Mouse (Mus musculus): Measurements from ENCODE around the gene Tsku. TPM values are rescaled to one million over a fixed set of nuclear protein-coding genes. Genes with fewer than 3 reads are reported as not detected.
A peak's percentile ranks its signal among the peaks of the same experiment; 100 is the strongest.

Gene Tsku
- total and polyA plus RNA-seq, 3 experiments: 2.2 to 5.9 (median 2.5) TPM

DNA sequence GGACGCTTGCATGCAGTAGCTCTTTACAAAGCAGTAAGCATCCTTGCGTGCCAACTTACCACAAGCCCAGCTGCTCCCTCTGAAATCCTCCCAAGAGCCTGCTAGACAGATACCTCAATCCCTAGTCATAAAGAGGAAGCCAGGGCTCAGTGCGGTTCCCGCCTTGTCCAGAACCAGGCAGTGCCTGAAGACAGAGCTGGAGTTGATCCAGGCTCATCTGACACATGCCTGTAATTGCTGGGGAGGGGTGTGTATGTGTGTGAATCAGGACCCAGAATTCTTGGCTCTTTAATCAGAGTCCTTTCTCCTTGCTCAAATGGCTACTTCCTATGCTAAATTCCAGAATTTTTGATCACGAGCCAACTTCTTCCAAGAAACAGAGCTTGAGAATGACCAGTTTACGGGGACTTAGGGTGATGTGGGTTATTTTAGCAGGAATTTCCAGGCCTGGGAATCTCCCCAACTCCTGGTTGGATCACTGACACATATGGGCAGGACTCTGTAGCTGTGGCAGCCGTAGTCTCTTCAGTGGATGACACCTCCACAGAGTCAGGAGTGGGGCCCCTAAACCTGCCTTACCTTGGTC, 30.3 kb upstream of the Tsku start:
- Histone ChIP-seq H3K79me2 (replicated peaks; ENCODE audit: control insufficient read depth, insufficient read depth, low read length) (no peaks in the 10 kb centered on the region), H3K27ac (no peak overlapping the region), H3K36me3 (ENCODE audit: control insufficient read depth, insufficient read depth, low read length) (no peaks in the 10 kb centered on the region), H3K4me1 (ENCODE audit: control insufficient read depth, insufficient read depth, low read length) (peaks cover 1% of the 10 kb centered on the region; the same call in 1 of the 2 replicates), H3K9ac (ENCODE audit: low read depth, low read length) (no peak overlapping the region), H3K4me3 (no peak overlapping the region), H3K27me3 (ENCODE audit: control insufficient read depth, insufficient read depth, low read length) (no peaks in the 10 kb centered on the region)
- 50% methylated on average over 7 of the region's 7 CpGs for WGBS
- TF ChIP-seq EP300 (IDR thresholded peaks at IDR 0.05; ENCODE audit: insufficient read depth, low read depth, low read length): no peak
- no peak for TF ChIP-seq CTCF (IDR thresholded peaks at IDR 0.05)
- TF ChIP-seq POLR2A (IDR thresholded peaks at IDR 0.05; ENCODE audit: insufficient read depth, low read depth, low read length): no peak
- intact Hi-C loops (cut with DNase I): no loop called here
- no peak for DNase-seq

- Histone ChIP-seq H3K36me3 (ENCODE audit: control insufficient read depth, insufficient read depth, low read length) (no peaks in the 10 kb centered on the region), H3K27ac (no peak overlapping the region), H3K4me1 (ENCODE audit: control insufficient read depth, insufficient read depth, low read length) (peaks cover 1% of the 10 kb centered on the region; the same call in 1 of the 2 replicates), H3K27me3 (ENCODE audit: control insufficient read depth, insufficient read depth, low read length) (no peaks in the 10 kb centered on the region), H3K79me2 (replicated peaks; ENCODE audit: control insufficient read depth, insufficient read depth, low read length) (no peaks in the 10 kb centered on the region), H3K4me3 (no peak overlapping the region), H3K9ac (ENCODE audit: low read depth, low read length) (no peak overlapping the region)
- 65% methylated on average over 2 of the region's 2 CpGs for WGBS
- intact Hi-C loops (cut with DNase I): no loop called here
- TF ChIP-seq CTCF (IDR thresholded peaks at IDR 0.05) (no peak), POLR2A (IDR thresholded peaks at IDR 0.05; ENCODE audit: insufficient read depth, low read depth, low read length) (no peak), EP300 (IDR thresholded peaks at IDR 0.05; ENCODE audit: insufficient read depth, low read depth, low read length) (no peak)
- DNase-seq: peak in 1 of 2 experiments; percentile 13
Measured at GRCm38 (mm10) chr7:98390486-98390885, 29.4 kb upstream of the Tsku start.

- Histone ChIP-seq H3K27ac (no peak overlapping the region), H3K4me3 (no peak overlapping the region), H3K79me2 (replicated peaks; ENCODE audit: control insufficient read depth, insufficient read depth, low read length) (no peaks in the 10 kb centered on the region), H3K27me3 (ENCODE audit: control insufficient read depth, insufficient read depth, low read length) (no peaks in the 10 kb centered on the region), H3K9ac (ENCODE audit: low read depth, low read length) (no peak overlapping the region), H3K36me3 (ENCODE audit: control insufficient read depth, insufficient read depth, low read length) (no peaks in the 10 kb centered on the region), H3K4me1 (ENCODE audit: control insufficient read depth, insufficient read depth, low read length) (peaks cover 1% of the 10 kb centered on the region; the same call in 1 of the 2 replicates)
- no peak for DNase-seq
- TF ChIP-seq CTCF (IDR thresholded peaks at IDR 0.05) (no peak), POLR2A (IDR thresholded peaks at IDR 0.05; ENCODE audit: insufficient read depth, low read depth, low read length) (no peak), EP300 (IDR thresholded peaks at IDR 0.05; ENCODE audit: insufficient read depth, low read depth, low read length) (no peak)
- 88% methylated on average over 9 of the region's 9 CpGs for WGBS
- intact Hi-C loops (cut with DNase I): no loop called here
Measured at GRCm38 (mm10) chr7:98389656-98390055, 28.5 kb upstream of the Tsku start.

GRCm38 (mm10) chr7:98388881-98389501, 27.9 kb upstream of the Tsku start:
- no peaks in the 10 kb centered on the region for H3K36me3 ChIP-seq (ENCODE audit: control insufficient read depth, insufficient read depth, low read length)
- 53% methylated on average over 12 of the region's 12 CpGs for WGBS
- no peak overlapping the region for H3K27ac ChIP-seq
- no peak for TF ChIP-seq CTCF (IDR thresholded peaks at IDR 0.05)
- TF ChIP-seq POLR2A (IDR thresholded peaks at IDR 0.05; ENCODE audit: insufficient read depth, low read depth, low read length): no peak
- no peak for TF ChIP-seq EP300 (IDR thresholded peaks at IDR 0.05; ENCODE audit: insufficient read depth, low read depth, low read length)
- H3K27me3 ChIP-seq (ENCODE audit: control insufficient read depth, insufficient read depth, low read length): no peaks in the 10 kb centered on the region
- H3K79me2 ChIP-seq (replicated peaks; ENCODE audit: control insufficient read depth, insufficient read depth, low read length): no peaks in the 10 kb centered on the region
- intact Hi-C loops (cut with DNase I): no loop called here
- H3K9ac ChIP-seq (ENCODE audit: low read depth, low read length): no peak overlapping the region
- H3K4me3 ChIP-seq: no peak overlapping the region
- H3K4me1 ChIP-seq (ENCODE audit: control insufficient read depth, insufficient read depth, low read length): peaks cover 1% of the 10 kb centered on the region; the same call in 1 of the 2 replicates
- peak; percentile 57 to 59 for DNase-seq

DNA sequence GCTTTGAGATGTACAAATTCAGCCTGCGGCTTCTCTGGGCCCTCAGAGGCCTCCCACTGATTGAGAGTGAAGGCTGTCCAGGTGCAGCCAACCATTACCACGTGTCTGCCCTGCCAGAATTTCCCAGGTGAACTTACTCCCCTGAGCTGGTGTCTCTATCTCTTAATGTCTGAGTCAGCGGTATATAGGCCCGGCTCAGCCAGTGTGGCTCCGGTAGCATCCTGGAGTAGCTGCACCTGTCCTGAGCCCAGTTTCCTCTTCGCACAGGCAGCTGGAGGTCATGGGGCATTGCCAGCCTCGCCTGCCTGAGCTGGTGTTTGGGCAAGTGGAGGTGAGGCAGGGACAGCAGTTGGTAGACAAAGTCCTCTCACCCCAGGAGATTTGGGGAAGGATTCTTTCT, 26.1 kb upstream of the Tsku start:
- Histone ChIP-seq H3K4me3 (no peak overlapping the region), H3K9ac (ENCODE audit: low read depth, low read length) (no peak overlapping the region), H3K27me3 (ENCODE audit: control insufficient read depth, insufficient read depth, low read length) (no peaks in the 10 kb centered on the region), H3K79me2 (replicated peaks; ENCODE audit: control insufficient read depth, insufficient read depth, low read length) (no peaks in the 10 kb centered on the region), H3K27ac (no peak overlapping the region), H3K4me1 (ENCODE audit: control insufficient read depth, insufficient read depth, low read length) (peaks cover 1% of the 10 kb centered on the region; the same call in 1 of the 2 replicates), H3K36me3 (ENCODE audit: control insufficient read depth, insufficient read depth, low read length) (no peaks in the 10 kb centered on the region)
- WGBS: 87% methylated on average over 7 of the region's 7 CpGs
- intact Hi-C loops (cut with DNase I): no loop called here
- no peak for DNase-seq
- TF ChIP-seq CTCF (IDR thresholded peaks at IDR 0.05): no peak
- TF ChIP-seq EP300 (IDR thresholded peaks at IDR 0.05; ENCODE audit: insufficient read depth, low read depth, low read length): no peak
- no peak for TF ChIP-seq POLR2A (IDR thresholded peaks at IDR 0.05; ENCODE audit: insufficient read depth, low read depth, low read length)

GRCm38 (mm10) chr7:98385168-98385567, 24.0 kb upstream of the Tsku start:
- Histone ChIP-seq H3K4me3 (no peak overlapping the region), H3K9ac (ENCODE audit: low read depth, low read length) (no peak overlapping the region), H3K27ac (no peak overlapping the region), H3K79me2 (replicated peaks; ENCODE audit: control insufficient read depth, insufficient read depth, low read length) (no peaks in the 10 kb centered on the region), H3K36me3 (ENCODE audit: control insufficient read depth, insufficient read depth, low read length) (no peaks in the 10 kb centered on the region), H3K4me1 (ENCODE audit: control insufficient read depth, insufficient read depth, low read length) (no peaks in the 10 kb centered on the region; the same call in 1 of the 2 replicates), H3K27me3 (ENCODE audit: control insufficient read depth, insufficient read depth, low read length) (no peaks in the 10 kb centered on the region)
- DNase-seq: no peak
- intact Hi-C loops (cut with DNase I): no loop called here
- WGBS: 44% methylated on average over 1 of the region's 1 CpGs
- TF ChIP-seq POLR2A (IDR thresholded peaks at IDR 0.05; ENCODE audit: insufficient read depth, low read depth, low read length) (no peak), EP300 (IDR thresholded peaks at IDR 0.05; ENCODE audit: insufficient read depth, low read depth, low read length) (no peak), CTCF (IDR thresholded peaks at IDR 0.05) (no peak)
